Mouse (Mus musculus) T-helper 1 cell (primary cell): ENCODE results near the gene Cfap97d1.

Experiments
- in situ Hi-C: fragments of 300-600 bp; cut with MboI, MseI; formaldehyde crosslinking; loops from one replicate; pipeline ENCODE4 v1.15.1; 2025; ENCODE audit warnings: high pct_unique_total_duplicates

The Cfap97d1 gene

DNA sequence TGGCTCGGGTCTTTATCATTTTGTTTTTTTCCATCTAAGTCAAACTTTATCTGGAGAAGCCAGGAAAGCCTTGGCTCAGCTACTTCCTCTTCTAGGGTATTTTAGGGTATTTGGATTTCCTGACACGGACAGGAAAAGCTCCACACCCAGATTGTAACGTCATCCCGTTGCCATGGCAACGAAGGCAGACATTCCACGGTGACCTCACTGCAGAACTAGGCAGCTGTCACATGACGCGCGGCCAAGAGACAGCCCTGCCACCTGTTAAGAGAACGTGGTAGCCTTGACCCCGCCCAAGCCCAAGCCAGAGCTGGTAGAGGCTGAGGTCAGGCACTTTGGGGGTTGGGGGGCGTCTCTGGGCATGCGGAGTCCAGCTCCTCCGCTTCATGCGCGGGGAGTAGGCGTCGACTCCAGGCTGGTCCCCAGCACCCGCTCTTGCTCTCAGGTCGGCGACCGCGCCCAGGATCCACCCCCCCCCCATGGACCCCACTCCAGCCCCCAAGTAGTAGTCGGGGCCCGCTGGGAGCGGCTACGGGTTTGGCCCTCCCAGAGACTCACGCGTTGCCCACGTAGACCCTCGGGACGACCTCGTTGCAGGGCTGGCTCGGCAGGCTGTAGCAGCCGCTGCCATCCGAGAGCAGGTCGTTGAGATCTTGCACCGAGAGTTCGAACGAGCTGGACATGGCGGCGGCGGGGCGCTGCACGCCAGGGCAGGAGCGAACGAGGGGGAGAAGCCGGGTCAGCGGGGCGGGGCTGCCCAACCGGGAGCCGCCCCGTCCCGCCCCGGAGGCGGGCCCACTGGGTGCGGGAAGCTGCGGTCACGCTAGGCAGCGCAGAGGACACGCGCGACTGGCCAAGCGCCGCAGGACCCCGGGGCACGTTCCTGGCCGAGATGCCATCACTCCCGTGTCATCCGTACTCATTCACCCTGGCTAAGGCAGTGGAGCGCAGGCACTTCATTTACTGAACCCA, at the start of gene Cfap97d1:
Cfap97d1 (plus strand) TSS at position 226 of the 972 bp plus-strand sequence.
- in situ Hi-C loops, result no loop called here

DNA sequence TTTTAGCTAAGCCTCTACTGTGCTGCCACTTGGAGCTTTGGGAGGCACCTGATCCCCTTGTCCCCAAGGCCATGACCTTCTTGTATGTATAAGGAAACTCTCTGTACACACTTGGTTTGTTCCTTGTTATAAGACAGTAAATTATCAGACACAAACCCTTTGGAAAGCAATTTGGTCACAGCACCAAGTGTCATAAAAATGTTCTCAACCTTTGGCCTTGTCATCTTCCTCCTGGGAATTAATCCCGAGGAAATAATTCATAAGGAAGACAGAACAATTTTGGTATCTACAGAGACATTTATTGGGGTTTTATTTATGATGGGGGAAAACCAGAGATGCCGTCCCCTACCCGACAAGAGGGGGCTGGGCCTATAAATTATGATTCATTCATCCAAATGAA, 48.3 kb upstream of the Cfap97d1 start:
- in situ Hi-C loops, result no loop called here

- in situ Hi-C loops, result no loop called here
These were observed 47.7 kb upstream of the Cfap97d1 start for GRCm38 (mm10) chr11:101936421-101936820.

DNA sequence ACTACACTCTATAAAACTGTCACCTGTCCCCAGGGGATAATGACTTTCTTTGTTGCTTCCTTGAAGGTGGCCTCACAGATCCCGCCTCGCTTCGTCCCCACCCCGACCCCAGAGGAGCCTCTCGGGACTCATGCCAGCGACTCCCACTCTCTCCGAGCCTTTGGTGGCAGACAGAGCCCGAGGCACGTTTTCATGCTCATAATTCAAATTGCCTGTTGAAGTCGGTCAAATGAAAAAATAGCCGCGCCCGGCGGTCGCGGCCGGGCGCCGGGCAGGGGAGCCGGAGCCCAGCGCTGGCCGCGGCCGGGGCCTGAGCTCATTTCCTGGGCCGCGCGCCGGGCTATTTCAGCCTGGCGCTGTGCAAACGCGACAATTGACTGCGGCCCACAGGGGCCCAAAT, 47.0 kb upstream of the Cfap97d1 start:
- in situ Hi-C loops, result no loop called here

GRCm38 (mm10) chr11:101943055-101943454, 41.0 kb upstream of the Cfap97d1 start:
- in situ Hi-C loops, result no loop called here

DNA sequence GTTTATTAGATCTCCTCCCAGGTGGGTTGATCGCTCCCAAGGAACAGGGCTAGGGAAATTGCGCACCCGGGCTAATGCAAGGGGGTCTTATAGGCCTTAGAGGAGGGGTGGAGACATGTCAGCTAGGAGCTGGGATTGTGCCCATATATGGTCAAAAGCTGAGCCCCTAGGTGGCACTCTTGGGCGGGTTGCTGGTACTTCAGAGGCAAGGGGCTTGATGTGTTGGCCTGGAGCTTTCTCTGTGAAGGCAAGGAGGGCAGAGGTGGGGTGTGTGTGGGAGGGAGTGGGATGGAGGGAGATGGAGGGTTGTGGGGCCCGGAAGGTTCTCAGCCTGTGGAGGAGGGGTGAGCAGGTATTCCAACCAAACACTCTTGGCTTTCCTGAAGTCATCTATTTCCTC, 37.6 kb upstream of the Cfap97d1 start:
- in situ Hi-C loops, result no loop called here

- in situ Hi-C loops, result no loop called here
These were observed 34.1 kb upstream of the Cfap97d1 start for GRCm38 (mm10) chr11:101950021-101950420.

- in situ Hi-C loops, result no loop called here
These were observed 31.3 kb upstream of the Cfap97d1 start for GRCm38 (mm10) chr11:101952541-101953341.

- in situ Hi-C loops, result no loop called here
These were observed 30.6 kb upstream of the Cfap97d1 start for GRCm38 (mm10) chr11:101953441-101953840.

- in situ Hi-C loops, result no loop called here
These were observed 26.6 kb upstream of the Cfap97d1 start for GRCm38 (mm10) chr11:101957476-101957875.

GRCm38 (mm10) chr11:101963043-101963442, 21.0 kb upstream of the Cfap97d1 start:
- in situ Hi-C loops, result no loop called here

DNA sequence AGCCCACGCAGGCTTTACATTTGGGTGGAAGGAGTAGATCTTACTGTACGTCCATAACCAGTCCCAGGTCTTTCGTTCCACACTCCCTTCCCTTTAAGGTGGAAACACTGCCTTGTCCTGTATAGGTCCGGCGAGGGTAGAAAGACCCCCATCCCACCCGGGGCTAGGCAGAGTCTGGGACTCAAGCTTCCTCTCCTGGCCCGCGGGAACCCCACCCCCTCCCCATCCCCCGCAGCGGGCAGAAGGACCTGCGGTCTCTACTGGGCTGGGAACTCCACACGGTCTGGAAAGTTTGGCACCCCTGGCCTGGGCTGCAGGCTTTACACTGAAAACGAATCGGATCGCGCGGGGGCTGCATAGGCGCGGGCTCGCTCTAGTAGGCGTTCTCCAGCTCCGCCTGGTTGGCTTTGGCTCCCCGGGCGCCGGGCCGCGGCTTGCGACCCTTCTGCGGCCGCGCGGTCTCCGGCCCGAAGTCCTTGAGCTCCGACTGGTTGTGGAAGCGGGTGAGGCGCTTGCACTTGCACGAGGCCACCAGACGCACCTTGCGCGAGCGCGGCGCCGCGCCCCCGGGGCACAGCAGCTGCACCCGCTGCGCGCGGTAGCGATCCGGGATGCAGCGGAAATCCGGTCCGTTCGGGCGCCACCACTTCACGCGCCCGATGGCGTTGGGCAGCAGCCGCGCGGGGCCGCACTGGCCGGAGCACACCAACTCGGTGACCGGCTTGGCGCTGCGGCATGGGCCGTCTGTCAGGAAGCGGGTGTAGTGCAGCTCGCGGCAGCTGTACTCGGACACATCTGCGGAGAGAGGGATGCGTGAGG, 20.4 kb upstream of the Cfap97d1 start:
- in situ Hi-C loops, result no loop called here

GRCm38 (mm10) chr11:101964647-101965046, 19.4 kb upstream of the Cfap97d1 start:
- in situ Hi-C loops, result loop anchor here (5.0 kb wide), 1 partner anchor 42 kb away; no protein-coding TSS in a partner anchor

DNA sequence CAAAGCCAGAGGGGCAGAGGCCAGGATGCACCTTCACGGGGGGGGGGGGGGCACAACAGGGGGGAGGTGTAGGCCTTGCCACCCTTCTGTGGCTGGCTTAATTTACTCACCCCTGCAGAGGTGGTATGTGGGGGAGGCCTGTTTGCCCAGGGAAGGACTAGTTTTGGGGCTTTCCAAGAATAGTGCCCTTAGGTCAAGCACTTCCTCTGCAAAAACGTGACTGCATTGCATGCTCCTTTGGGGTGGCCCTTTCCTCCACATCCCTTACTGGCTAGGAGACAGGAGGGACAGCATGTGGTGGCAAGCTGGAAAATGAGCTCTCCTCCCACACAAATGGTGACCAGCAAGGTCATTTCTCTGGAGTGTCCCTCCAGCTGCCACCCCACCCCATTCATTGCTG, 18.5 kb upstream of the Cfap97d1 start:
- in situ Hi-C loops, result loop anchor here (5.0 kb wide), 1 partner anchor 43 kb away; no protein-coding TSS in a partner anchor

- in situ Hi-C loops, result loop anchor here (5.0 kb wide), 1 partner anchor 45 kb away; no protein-coding TSS in a partner anchor
These were observed 17.0 kb upstream of the Cfap97d1 start, which contains the start of gene Sost for GRCm38 (mm10) chr11:101966965-101967614. Gene Sost, minus strand, starts transcription at chr11:101967015.

- in situ Hi-C loops, result loop anchor here (5.0 kb wide), 1 partner anchor 46 kb away; no protein-coding TSS in a partner anchor
These were observed 15.8 kb upstream of the Cfap97d1 start for GRCm38 (mm10) chr11:101968311-101968710.

GRCm38 (mm10) chr11:101968791-101969190, 15.3 kb upstream of the Cfap97d1 start:
- in situ Hi-C loops, result loop anchor here (5.0 kb wide), 1 partner anchor 46 kb away; no protein-coding TSS in a partner anchor

- in situ Hi-C loops, result loop anchor here (5.0 kb wide), 1 partner anchor 48 kb away; no protein-coding TSS in a partner anchor
These were observed 14.2 kb upstream of the Cfap97d1 start for GRCm38 (mm10) chr11:101969835-101970234.

DNA sequence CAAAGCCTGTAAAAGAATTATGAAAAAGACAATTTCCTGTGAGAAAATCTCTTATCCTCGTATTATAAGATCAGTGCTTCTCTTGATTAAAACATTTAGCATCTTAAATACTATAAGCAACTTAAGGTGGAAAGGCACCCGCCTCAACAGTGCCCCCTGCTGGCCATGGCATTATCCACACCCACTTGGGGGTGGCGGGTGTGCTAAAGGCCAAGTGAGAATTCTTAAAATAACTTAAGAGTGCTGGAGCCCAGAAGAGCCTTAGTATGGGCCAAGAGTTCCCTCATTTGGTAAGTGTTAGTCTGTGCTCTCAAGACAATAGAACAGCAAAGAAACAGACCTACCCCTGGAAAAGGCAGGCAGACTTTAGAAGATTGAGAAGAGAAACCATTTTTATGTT, 12.7 kb upstream of the Cfap97d1 start:
- in situ Hi-C loops, result no loop called here

DNA sequence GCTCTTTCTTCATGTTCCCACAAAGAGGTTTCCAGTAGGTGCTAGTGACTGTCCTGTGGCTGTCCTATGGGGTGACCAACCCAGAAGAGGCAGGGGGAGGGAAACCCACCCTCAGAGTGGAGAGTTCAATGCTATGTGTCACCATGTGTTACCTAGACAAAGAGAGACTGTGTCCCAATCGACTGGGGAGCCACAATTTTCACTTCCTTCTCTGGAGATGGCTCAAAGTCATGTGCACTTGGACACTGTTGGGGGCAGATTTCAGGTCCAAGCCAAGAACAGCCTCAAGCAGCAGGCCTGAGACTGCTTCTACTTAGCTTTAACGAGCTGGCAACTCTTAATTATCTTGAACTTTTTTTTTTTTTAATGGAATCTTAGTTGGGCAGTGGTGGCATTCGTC, 12.0 kb upstream of the Cfap97d1 start:
- in situ Hi-C loops, result no loop called here
